Mouse (Mus musculus): ENCODE measurements at regions not wholly inside any gene's neighbourhood (a gene's known extent, or its start where the extent isn't known, plus 50 kb on each side); places are given as distances from the start of the nearest gene placed in this dataset.

GRCm38 (mm10) chr2:179070346-179070745 lies 371.9 kb upstream of the Cdh4 start:
- H3K36me3 ChIP-seq (ENCODE audit: insufficient read depth, low read length) = no peaks in the 10 kb centered on the region
- no peak for DNase-seq (ENCODE audit: low spot score)
- 41% methylated on average over 1 of the region's 1 CpGs for WGBS

GRCm38 (mm10) chr2:179080462-179081274 lies 361.6 kb upstream of the Cdh4 start:
- H3K4me3 ChIP-seq (ENCODE audit: low read depth, low read length) = no peak overlapping the region
- DNase-seq (ENCODE audit: low spot score) (no peak), ATAC-seq (no peak)
- no peaks in the 10 kb centered on the region for H3K4me1 ChIP-seq (ENCODE audit: insufficient read depth, low read depth, low read length)
- H3K4me2 ChIP-seq (replicated peaks; ENCODE audit: low read depth, low read length) = no peak overlapping the region
- H3K36me3 ChIP-seq (ENCODE audit: insufficient read depth, low read length) = no peaks in the 10 kb centered on the region
- H3K27me3 ChIP-seq (replicated peaks; ENCODE audit: insufficient read depth, low read length) = no peaks in the 10 kb centered on the region
- H3K9ac ChIP-seq (replicated peaks; ENCODE audit: low read depth) = no peak overlapping the region
- H3K27ac ChIP-seq (ENCODE audit: low read length) = no peak overlapping the region
- 67% methylated on average over 13 of the region's 13 CpGs for WGBS
- no peaks in the 10 kb centered on the region for H3K9me3 ChIP-seq (ENCODE audit: low read length)
- TF ChIP-seq EP300 (IDR thresholded peaks at IDR 0.05) (no peak), CTCF (IDR thresholded peaks at IDR 0.05) (no peak)

More at GRCm38 (mm10) chr2:179070346-179070745, 371.9 kb upstream of the Cdh4 start:
- Histone ChIP-seq H3K9me3 (ENCODE audit: low read length) (no peaks in the 10 kb centered on the region), H3K4me1 (ENCODE audit: insufficient read depth, low read depth, low read length) (no peaks in the 10 kb centered on the region), H3K4me3 (ENCODE audit: low read depth, low read length) (no peak overlapping the region), H3K9ac (replicated peaks; ENCODE audit: low read depth) (no peak overlapping the region), H3K4me2 (replicated peaks; ENCODE audit: low read depth, low read length) (no peak overlapping the region), H3K27me3 (replicated peaks; ENCODE audit: insufficient read depth, low read length) (no peaks in the 10 kb centered on the region), H3K27ac (ENCODE audit: low read length) (no peak overlapping the region)
- ATAC-seq = no peak
- TF ChIP-seq CTCF (IDR thresholded peaks at IDR 0.05) (peak; percentile 70), EP300 (IDR thresholded peaks at IDR 0.05) (no peak)

GRCm38 (mm10) chr2:179086915-179087314 lies 355.3 kb upstream of the Cdh4 start:
- TF ChIP-seq CTCF (IDR thresholded peaks at IDR 0.05) = no peak
- TF ChIP-seq EP300 (IDR thresholded peaks at IDR 0.05) = no peak
- no peaks in the 10 kb centered on the region for H3K36me3 ChIP-seq (ENCODE audit: insufficient read depth, low read length)
- H3K27me3 ChIP-seq (replicated peaks; ENCODE audit: insufficient read depth, low read length) = no peaks in the 10 kb centered on the region
- H3K4me1 ChIP-seq (ENCODE audit: insufficient read depth, low read depth, low read length) = no peaks in the 10 kb centered on the region
- H3K4me2 ChIP-seq (replicated peaks; ENCODE audit: low read depth, low read length) = no peak overlapping the region
- no peak for DNase-seq (ENCODE audit: low spot score)
- no peak overlapping the region for H3K4me3 ChIP-seq (ENCODE audit: low read depth, low read length)
- H3K9ac ChIP-seq (replicated peaks; ENCODE audit: low read depth) = no peak overlapping the region
- no peaks in the 10 kb centered on the region for H3K9me3 ChIP-seq (ENCODE audit: low read length)
- ATAC-seq = no peak
- WGBS = 86% methylated on average over 9 of the region's 9 CpGs
- no peak overlapping the region for H3K27ac ChIP-seq (ENCODE audit: low read length)

GRCm38 (mm10) chr2:179091480-179091879 lies 350.8 kb upstream of the Cdh4 start:
- no peaks in the 10 kb centered on the region for H3K36me3 ChIP-seq (ENCODE audit: insufficient read depth, low read length)
- H3K4me3 ChIP-seq (ENCODE audit: low read depth, low read length) = no peak overlapping the region
- DNase-seq (ENCODE audit: low spot score) = no peak
- no peak overlapping the region for H3K4me2 ChIP-seq (replicated peaks; ENCODE audit: low read depth, low read length)
- no peaks in the 10 kb centered on the region for H3K27me3 ChIP-seq (replicated peaks; ENCODE audit: insufficient read depth, low read length)
- TF ChIP-seq EP300 (IDR thresholded peaks at IDR 0.05) (no peak), CTCF (IDR thresholded peaks at IDR 0.05) (no peak)
- 56% methylated on average over 3 of the region's 3 CpGs for WGBS
- H3K9ac ChIP-seq (replicated peaks; ENCODE audit: low read depth) = no peak overlapping the region
- H3K4me1 ChIP-seq (ENCODE audit: insufficient read depth, low read depth, low read length) = no peaks in the 10 kb centered on the region
- no peak overlapping the region for H3K27ac ChIP-seq (ENCODE audit: low read length)
- H3K9me3 ChIP-seq (ENCODE audit: low read length) = no peaks in the 10 kb centered on the region
- no peak for ATAC-seq

- H3K27ac ChIP-seq (ENCODE audit: low read length) = no peak overlapping the region
Observed at GRCm38 (mm10) chr2:179093996-179094395, 348.2 kb upstream of the Cdh4 start.

GRCm38 (mm10) chr2:179095981-179096380 lies 346.2 kb upstream of the Cdh4 start:
- no peak for TF ChIP-seq EP300 (IDR thresholded peaks at IDR 0.05)
- TF ChIP-seq CTCF (IDR thresholded peaks at IDR 0.05) = no peak
- ATAC-seq (no peak), DNase-seq (ENCODE audit: low spot score) (no peak)
- 78% methylated on average over 3 of the region's 3 CpGs for WGBS
- H3K9me3 ChIP-seq (ENCODE audit: low read length) = no peaks in the 10 kb centered on the region
- no peak overlapping the region for H3K27ac ChIP-seq (ENCODE audit: low read length)
- H3K4me3 ChIP-seq (ENCODE audit: low read depth, low read length) = no peak overlapping the region
- H3K27me3 ChIP-seq (replicated peaks; ENCODE audit: insufficient read depth, low read length) = no peaks in the 10 kb centered on the region
- no peaks in the 10 kb centered on the region for H3K4me1 ChIP-seq (ENCODE audit: insufficient read depth, low read depth, low read length)
- no peaks in the 10 kb centered on the region for H3K36me3 ChIP-seq (ENCODE audit: insufficient read depth, low read length)
- no peak overlapping the region for H3K9ac ChIP-seq (replicated peaks; ENCODE audit: low read depth)
- no peak overlapping the region for H3K4me2 ChIP-seq (replicated peaks; ENCODE audit: low read depth, low read length)

More at GRCm38 (mm10) chr2:179093996-179094395, 348.2 kb upstream of the Cdh4 start:
- DNase-seq (ENCODE audit: low spot score) (no peak), ATAC-seq (no peak)
- no peaks in the 10 kb centered on the region for H3K9me3 ChIP-seq (ENCODE audit: low read length)
- H3K4me3 ChIP-seq (ENCODE audit: low read depth, low read length) = no peak overlapping the region
- no peaks in the 10 kb centered on the region for H3K4me1 ChIP-seq (ENCODE audit: insufficient read depth, low read depth, low read length)
- no peak overlapping the region for H3K4me2 ChIP-seq (replicated peaks; ENCODE audit: low read depth, low read length)
- H3K27me3 ChIP-seq (replicated peaks; ENCODE audit: insufficient read depth, low read length) = no peaks in the 10 kb centered on the region
- 81% methylated on average over 11 of the region's 11 CpGs for WGBS
- no peak overlapping the region for H3K9ac ChIP-seq (replicated peaks; ENCODE audit: low read depth)
- TF ChIP-seq EP300 (IDR thresholded peaks at IDR 0.05) (no peak), CTCF (IDR thresholded peaks at IDR 0.05) (no peak)
- H3K36me3 ChIP-seq (ENCODE audit: insufficient read depth, low read length) = no peaks in the 10 kb centered on the region
